Mouse (Mus musculus) lung, postnatal 0 days (tissue): Measurements from ENCODE around the gene Olfr998.

Experiments used
- CTCF ChIP-seq: IDR thresholded peaks from 2 replicates; pipeline ENCODE4 v1.5.1; 2016; ENCODE audit warnings: antibody characterized with exemption, mild to moderate bottlenecking
- EP300 ChIP-seq: IDR thresholded peaks from 2 replicates; pipeline ENCODE4 v1.6.1; 2016; ENCODE audit warnings: antibody characterized with exemption, mild to moderate bottlenecking, control low read depth

GRCm38 (mm10) chr2:85561187-85561586 is 27.6 kb upstream of the Olfr998 start:
- TF ChIP-seq CTCF (peak; percentile 86), EP300 (no peak)
